In genomic region chr14:31434426-31434825, GRCm38 (mm10) we compare ENCODE assay signal across 9 mouse cellular contexts. TPM values are rescaled to one million over a fixed set of nuclear protein-coding genes. Genes with fewer than 3 reads are reported as not detected.
A peak's percentile ranks its signal among the peaks of the same experiment; 100 is the strongest.
DNase-seq lines count a peak whose midpoint lies in the region; ATAC-seq and TF ChIP-seq lines count a peak whose summit lies in the region.
"Had no signal": no experiment of that assay in that cellular context is flagged by ENCODE, and none has a peak within 500 bp of the region (broad histone marks: within the 10 kb centered on the region; RNA-seq: fewer than 3 reads in every experiment).

No protein-coding gene starts in this region.

- no peak overlapping the region for H3K9ac ChIP-seq in lung, embryonic 16.5 days (ENCODE audit: low read length)
- H3K9ac ChIP-seq in limb, embryonic 14.5 days (ENCODE audit: low read depth, low read length, severe bottlenecking): 0 out of 2 replicates have a peak overlapping the region, but pooled peaks have one; percentile 83
- no peak overlapping the region for H3K9ac ChIP-seq in stomach, embryonic 16.5 days (ENCODE audit: low read length)

- no peak for TF ChIP-seq POLR2A in cerebellum, adult 2 months (IDR thresholded peaks at IDR 0.05; ENCODE audit: borderline replicate concordance, insufficient read depth, low read length)
- TF ChIP-seq POLR2A in limb, embryonic 14.5 days (IDR thresholded peaks at IDR 0.05; ENCODE audit: borderline replicate concordance, extremely low read depth, insufficient read depth, insufficient read length): no peak

- WGBS in cerebellum, adult 2 months: 20% methylated on average over 5 of the region's 5 CpGs
- WGBS in lung, embryonic 16.5 days: 48% methylated on average over 5 of the region's 5 CpGs
- 21% methylated on average over 5 of the region's 5 CpGs for WGBS in limb, embryonic 14.5 days
- 55% methylated on average over 5 of the region's 5 CpGs for WGBS in stomach, embryonic 16.5 days

- DNase-seq in cerebellum, adult 2 months: no peak
- no peak for DNase-seq in cerebellum, postnatal 25 days
- no peak for DNase-seq in lung, postnatal 14 days
- DNase-seq in limb, embryonic 14.5 days (ENCODE audit: low spot score): no peak
- no peak for DNase-seq in left cerebral cortex, postnatal 4 days
- DNase-seq in spleen, postnatal 10 days (ENCODE audit: low spot score in 2 of 2): no peak
- DNase-seq: thymus, adult 18-20 months had no signal

- H3K9me3 ChIP-seq in lung, embryonic 16.5 days (ENCODE audit: control insufficient read depth, low read length): no peaks in the 10 kb centered on the region
- H3K9me3 ChIP-seq in limb, embryonic 14.5 days (ENCODE audit: control insufficient read depth, low read length): no peaks in the 10 kb centered on the region
- H3K9me3 ChIP-seq in stomach, embryonic 16.5 days (replicated peaks; ENCODE audit: control insufficient read depth, low read length): no peaks in the 10 kb centered on the region

- H3K4me1 ChIP-seq in cerebellum, adult 2 months (ENCODE audit: control insufficient read depth, insufficient read depth, low read length): peaks cover 21% of the 10 kb centered on the region
- H3K4me1 ChIP-seq in lung, embryonic 16.5 days (replicated peaks; ENCODE audit: control insufficient read depth, insufficient read depth, low read length): peaks cover 18% of the 10 kb centered on the region
- H3K4me1 ChIP-seq in limb, embryonic 14.5 days (ENCODE audit: control insufficient read depth, insufficient read depth, low read length): peaks cover 30% of the 10 kb centered on the region
- peaks cover 13% of the 10 kb centered on the region; the same call in 1 of the 2 replicates for H3K4me1 ChIP-seq in stomach, embryonic 16.5 days (ENCODE audit: control insufficient read depth, insufficient read depth, low read length)

- no peak overlapping the region for H3K27ac ChIP-seq in cerebellum, adult 2 months (ENCODE audit: insufficient read depth, low read length)
- H3K27ac ChIP-seq in lung, embryonic 16.5 days (ENCODE audit: low read length): peak overlapping the region; percentile 84
- H3K27ac ChIP-seq in limb, embryonic 14.5 days (replicated peaks; ENCODE audit: low read depth, low read length): 0 out of 2 replicates have a peak overlapping the region, but pooled peaks have one; percentile 69
- peak overlapping the region; percentile 75; the same call in 1 of the 2 replicates for H3K27ac ChIP-seq in stomach, embryonic 16.5 days (ENCODE audit: low read length)

- H3K36me3 ChIP-seq in lung, embryonic 16.5 days (ENCODE audit: control insufficient read depth, insufficient read depth, low read length): no peaks in the 10 kb centered on the region
- 0 out of 2 replicates have a peak, but pooled peaks cover 4% of the 10 kb centered on the region for H3K36me3 ChIP-seq in limb, embryonic 14.5 days (ENCODE audit: control insufficient read depth, insufficient read depth, low read length)
- H3K36me3 ChIP-seq in stomach, embryonic 16.5 days (ENCODE audit: control insufficient read depth, insufficient read depth, low read length): no peaks in the 10 kb centered on the region

- H3K4me2 ChIP-seq in lung, embryonic 16.5 days (ENCODE audit: low read depth, low read length): peak overlapping the region; percentile 85
- H3K4me2 ChIP-seq in limb, embryonic 14.5 days (replicated peaks; ENCODE audit: low read depth, low read length, severe bottlenecking): peak overlapping the region; percentile 93
- H3K4me2 ChIP-seq in stomach, embryonic 16.5 days (ENCODE audit: low read depth, low read length): peak overlapping the region; percentile 17

- no peak for TF ChIP-seq CTCF in cerebellum, adult 2 months (IDR thresholded peaks at IDR 0.05; ENCODE audit: borderline replicate concordance, insufficient read depth, low read depth, low read length)

- H3K27me3 ChIP-seq in cerebellum, adult 2 months (ENCODE audit: control insufficient read depth, insufficient read depth, low read length): no peaks in the 10 kb centered on the region
- peaks cover 31% of the 10 kb centered on the region for H3K27me3 ChIP-seq in lung, embryonic 16.5 days (ENCODE audit: control insufficient read depth, insufficient read depth, low read depth, low read length)
- no peaks in the 10 kb centered on the region for H3K27me3 ChIP-seq in limb, embryonic 14.5 days (ENCODE audit: control insufficient read depth, insufficient read depth, low read length)
- H3K27me3 ChIP-seq in stomach, embryonic 16.5 days (ENCODE audit: control insufficient read depth, insufficient read depth, low read length): no peaks in the 10 kb centered on the region

- ATAC-seq in lung, embryonic 16.5 days (ENCODE audit: low read depth): no peak
- no peak for ATAC-seq in limb, embryonic 14.5 days (ENCODE audit: low FRiP score, low read depth)
- no peak for ATAC-seq in stomach, embryonic 16.5 days (ENCODE audit: insufficient read depth, low FRiP score)

- intact Hi-C loops in left cerebral cortex, postnatal 4 days (cut with DNase I): no loop called here

- peak overlapping the region; percentile 78 for H3K4me3 ChIP-seq in cerebellum, adult 2 months (replicated peaks; ENCODE audit: insufficient read depth, low read depth, low read length)
- H3K4me3 ChIP-seq in lung, embryonic 16.5 days (ENCODE audit: low read length): peak overlapping the region; percentile 14
- peak overlapping the region; percentile 89 for H3K4me3 ChIP-seq in limb, embryonic 14.5 days (replicated peaks; ENCODE audit: low read length)
- H3K4me3 ChIP-seq in stomach, embryonic 16.5 days (replicated peaks; ENCODE audit: low read length): peak overlapping the region; percentile 72

RNA-seq across cellular contexts. Expression of gene Sh3bp5, which starts 1.5 kb away (rescaled TPM):
- polyA plus RNA-seq in cerebellum, adult 2 months (2012; rRNA removed): 72.9 and 77.1 TPM in 2 replicates
- polyA plus RNA-seq in lung, embryonic 16.5 days (2015; fragmentation: Nextera tagmentation; extraction: Ambion mirVana): 26.1 and 27.3 TPM in 2 replicates
- polyA plus RNA-seq in limb, embryonic 14.5 days (2012; rRNA removed): 37.4 and 49.1 TPM in 2 replicates
- 22.2 and 28.4 TPM in 2 replicates for polyA plus RNA-seq in limb, embryonic 14.5 days (2014; fragmentation: Nextera tagmentation; extraction: Ambion mirVana)
- polyA plus RNA-seq in stomach, embryonic 16.5 days (2015; fragmentation: Nextera tagmentation; extraction: Ambion mirVana): 19.5 and 20.0 TPM in 2 replicates
- total RNA-seq in left cerebral cortex, postnatal 4 days (2021): 100 to 1,000 TPM; 140 to 147 TPM

RNA-seq across cellular contexts. Expression of gene Eaf1, which starts 59.8 kb away (rescaled TPM):
- 25.0 and 26.5 TPM in 2 replicates for polyA plus RNA-seq in cerebellum, adult 2 months (2012; rRNA removed)
- polyA plus RNA-seq in lung, embryonic 16.5 days (2015; fragmentation: Nextera tagmentation; extraction: Ambion mirVana): 21.0 and 21.3 TPM in 2 replicates
- 37.4 and 41.3 TPM in 2 replicates for polyA plus RNA-seq in limb, embryonic 14.5 days (2012; rRNA removed)
- 22.6 and 23.3 TPM in 2 replicates for polyA plus RNA-seq in limb, embryonic 14.5 days (2014; fragmentation: Nextera tagmentation; extraction: Ambion mirVana)
- 21.2 and 24.7 TPM in 2 replicates for polyA plus RNA-seq in stomach, embryonic 16.5 days (2015; fragmentation: Nextera tagmentation; extraction: Ambion mirVana)
- 10 to 100 TPM; 14.5 to 15.5 TPM for total RNA-seq in left cerebral cortex, postnatal 4 days (2021)

Comparison
In these comparisons a context has a peak if more than half of its experiments do, and no peak if none do; other contexts are left out.
1. H3K4me3 ChIP-seq: peak in every context shown above with its lines; median percentile 89 in limb, embryonic 14.5 days; 78 in cerebellum, adult 2 months; 72 in stomach, embryonic 16.5 days; 14 in lung, embryonic 16.5 days.
2. H3K4me2 ChIP-seq: peak in every context shown above with its lines; median percentile 93 in limb, embryonic 14.5 days; 85 in lung, embryonic 16.5 days; 17 in stomach, embryonic 16.5 days.